Mouse (Mus musculus) liver, embryonic 12.5 days (tissue): ENCODE results near the gene Arid5b. TPM values are rescaled to one million over a fixed set of nuclear protein-coding genes. Genes with fewer than 3 reads are reported as not detected.

Source experiments
- ATAC-seq: fragments of 200-750 bp; cut with Nextera tagmentation; 2 replicates; pipeline ENCODE4 v1.8.0; 2017; ENCODE audit warnings: moderate number of reproducible peaks, mild to moderate bottlenecking, moderate library complexity
- H3K27ac ChIP-seq: fragments of 300-500 bp; sonication (generic); 2 replicates; pipeline ENCODE4 v1.5.1; 2016; ENCODE audit warnings: mild to moderate bottlenecking
- H3K27me3 ChIP-seq: fragments of 300-500 bp; sonication (generic); replicated peaks from 2 replicates; pipeline ENCODE4 v1.6.1; 2016; ENCODE audit warnings: mild to moderate bottlenecking, moderate library complexity
- H3K36me3 ChIP-seq: fragments of 300-500 bp; sonication (generic); 2 replicates; pipeline ENCODE4 v1.6.1; 2016; ENCODE audit warnings: mild to moderate bottlenecking, moderate library complexity
- H3K4me1 ChIP-seq: fragments of 300-500 bp; sonication (generic); 2 replicates; pipeline ENCODE4 v1.6.1; 2016
- H3K4me2 ChIP-seq: fragments of 300-500 bp; sonication (generic); 2 replicates; pipeline ENCODE4 v1.6.1; 2016; ENCODE audit warnings: mild to moderate bottlenecking, moderate library complexity
- H3K4me3 ChIP-seq: fragments of 300-500 bp; sonication (generic); 2 replicates; pipeline ENCODE4 v1.5.1; 2016; ENCODE audit warnings: mild to moderate bottlenecking, moderate library complexity
- H3K9ac ChIP-seq: fragments of 300-500 bp; sonication (generic); 2 replicates; pipeline ENCODE4 v1.6.1; 2016; ENCODE audit warnings: mild to moderate bottlenecking, moderate library complexity
- H3K9me3 ChIP-seq: fragments of 300-500 bp; sonication (generic); replicated peaks from 2 replicates; pipeline ENCODE4 v1.6.1; 2016; ENCODE audit warnings: mild to moderate bottlenecking, moderate library complexity
- WGBS: fragments of 180-500 bp; shearing (Covaris S2); methylation state at CpG from one replicate; pipeline ENCODE4 v1.1.7; 2016; ENCODE audit not compliant: insufficient replicate concordance; 5-methylcytosine and 5-hydroxymethylcytosine counted together
- polyA plus RNA-seq: library from polyadenylated mRNA; unstranded; fragments of >200 nt; fragmentation: Nextera tagmentation; extraction: Ambion mirVana; gene quantifications from 2 replicates; pipeline ENCODE4 v1.2.1, GENCODE M21; 2016

Gene Arid5b
- polyA plus RNA-seq, 1 experiment from 2014 or later, result 7.2 TPM

DNA sequence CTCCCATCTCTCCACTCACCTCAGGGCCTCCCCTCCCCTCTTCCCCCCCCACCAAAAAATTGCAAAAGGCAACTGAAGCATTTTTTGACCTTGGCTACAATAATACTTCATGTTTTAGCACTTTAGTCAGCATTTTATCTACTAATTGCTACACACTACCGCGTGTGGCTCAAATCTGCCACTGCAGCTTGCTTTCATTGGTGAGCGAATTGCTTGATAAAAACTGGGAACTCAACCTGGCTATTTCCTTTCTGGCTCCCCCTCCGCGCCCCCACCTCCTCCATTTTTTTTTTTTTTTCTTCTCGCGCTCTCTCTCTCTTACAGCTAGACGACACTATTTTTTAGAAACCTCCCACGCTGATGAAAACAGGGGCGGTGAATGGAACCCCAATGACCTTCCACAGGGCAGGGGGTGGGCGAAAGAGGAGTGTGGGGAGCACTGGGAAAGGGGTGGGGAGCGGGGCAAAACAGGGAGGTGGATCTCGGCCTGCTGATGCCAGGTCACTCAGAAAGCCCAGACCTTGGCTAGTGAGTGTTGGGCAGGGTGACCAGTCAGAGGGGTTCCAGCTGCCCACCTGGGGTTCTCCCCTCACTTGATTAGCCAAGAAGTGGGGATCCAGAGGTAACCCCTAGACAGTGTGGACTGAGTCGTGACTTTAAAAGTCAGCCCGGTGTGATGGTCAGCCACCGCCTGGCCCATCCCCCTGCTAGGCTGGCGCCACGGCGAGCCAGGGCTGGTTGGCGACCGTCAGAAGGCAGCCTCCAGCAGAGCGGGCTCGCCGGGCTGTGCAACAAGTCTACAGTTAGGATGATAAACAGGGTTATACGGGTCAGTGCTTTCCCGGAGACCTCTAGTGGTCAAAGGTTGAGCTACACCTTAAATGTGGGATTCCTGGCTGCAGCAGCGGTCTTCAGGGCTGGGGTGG is 4.2 kb upstream of the Arid5b start:
- peaks cover 11% of the 10 kb centered on the region for H3K4me1 ChIP-seq
- peak; percentile 86 for ATAC-seq
- H3K27ac ChIP-seq, result peak overlapping the region; percentile 65; the same call in 1 of the 2 replicates
- H3K4me2 ChIP-seq, result peak overlapping the region; percentile 74
- no peaks in the 10 kb centered on the region for H3K9me3 ChIP-seq
- H3K9ac ChIP-seq, result peak overlapping the region; percentile 61
- H3K36me3 ChIP-seq, result no peaks in the 10 kb centered on the region
- peaks cover 38% of the 10 kb centered on the region for H3K27me3 ChIP-seq
- 1% methylated on average over 27 of the region's 27 CpGs for WGBS
- H3K4me3 ChIP-seq, result peak overlapping the region; percentile 45

DNA sequence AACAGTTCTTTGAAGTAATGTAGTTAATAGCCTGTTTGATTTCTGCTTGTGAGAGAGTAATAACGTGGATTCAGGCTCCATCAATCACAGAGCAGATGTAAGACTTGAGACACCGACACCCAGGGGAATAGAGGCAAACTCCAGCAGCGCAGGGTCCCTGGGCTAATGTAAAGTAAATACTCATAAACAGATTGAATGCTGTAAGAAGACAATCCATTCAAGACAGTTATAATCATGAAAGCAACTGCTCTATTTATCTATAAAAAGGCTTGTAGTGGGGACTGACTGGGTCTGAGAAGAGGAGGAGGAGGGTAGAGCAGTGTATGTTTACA is 3.2 kb upstream of the Arid5b start:
- WGBS, result 52% methylated on average over 3 of the region's 3 CpGs
- Histone ChIP-seq H3K4me3 (no peak overlapping the region), H3K4me1 (peaks cover 15% of the 10 kb centered on the region), H3K4me2 (no peak overlapping the region), H3K9me3 (no peaks in the 10 kb centered on the region), H3K9ac (no peak overlapping the region), H3K27ac (no peak overlapping the region), H3K36me3 (no peaks in the 10 kb centered on the region), H3K27me3 (peaks cover 47% of the 10 kb centered on the region)
- ATAC-seq, result no peak

DNA sequence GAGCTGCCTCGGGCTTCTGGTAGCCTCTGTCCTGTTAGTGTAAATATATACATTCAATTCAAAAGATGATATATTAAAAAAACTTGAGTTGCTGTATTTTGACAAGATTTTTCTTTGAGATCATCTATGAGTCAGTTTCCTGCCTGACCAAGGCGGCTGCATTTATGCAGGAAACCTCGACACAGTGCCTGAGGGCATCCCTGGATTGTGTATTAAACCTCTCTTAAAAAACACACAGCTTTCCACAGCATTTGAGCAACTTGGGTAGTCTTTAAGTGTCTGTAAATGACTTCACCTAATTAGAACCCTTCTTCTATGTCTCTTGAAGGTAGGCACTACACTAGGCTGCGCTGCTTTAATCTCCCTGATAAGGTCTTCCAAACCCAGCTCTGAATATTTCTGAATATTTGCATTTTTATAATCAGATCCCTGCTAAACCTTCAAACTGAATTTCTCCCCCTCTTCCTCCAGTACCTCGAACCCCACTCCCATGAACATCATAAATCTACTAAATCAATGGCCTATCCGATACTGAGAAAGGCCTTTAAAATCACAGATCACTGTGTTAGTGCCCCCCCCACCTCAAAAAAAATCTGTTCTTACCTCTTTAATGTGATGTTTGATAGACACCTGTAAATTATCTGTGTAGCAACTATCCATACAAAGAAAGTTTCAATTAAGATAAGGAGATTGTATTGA is 2.7 kb upstream of the Arid5b start:
- H3K27ac ChIP-seq, result no peak overlapping the region
- H3K9ac ChIP-seq, result no peak overlapping the region
- H3K36me3 ChIP-seq, result no peaks in the 10 kb centered on the region
- ATAC-seq, result no peak
- WGBS, result 45% methylated on average over 6 of the region's 6 CpGs
- no peaks in the 10 kb centered on the region for H3K9me3 ChIP-seq
- H3K4me2 ChIP-seq, result no peak overlapping the region
- H3K4me1 ChIP-seq, result peaks cover 20% of the 10 kb centered on the region
- H3K27me3 ChIP-seq, result peaks cover 52% of the 10 kb centered on the region
- no peak overlapping the region for H3K4me3 ChIP-seq

DNA sequence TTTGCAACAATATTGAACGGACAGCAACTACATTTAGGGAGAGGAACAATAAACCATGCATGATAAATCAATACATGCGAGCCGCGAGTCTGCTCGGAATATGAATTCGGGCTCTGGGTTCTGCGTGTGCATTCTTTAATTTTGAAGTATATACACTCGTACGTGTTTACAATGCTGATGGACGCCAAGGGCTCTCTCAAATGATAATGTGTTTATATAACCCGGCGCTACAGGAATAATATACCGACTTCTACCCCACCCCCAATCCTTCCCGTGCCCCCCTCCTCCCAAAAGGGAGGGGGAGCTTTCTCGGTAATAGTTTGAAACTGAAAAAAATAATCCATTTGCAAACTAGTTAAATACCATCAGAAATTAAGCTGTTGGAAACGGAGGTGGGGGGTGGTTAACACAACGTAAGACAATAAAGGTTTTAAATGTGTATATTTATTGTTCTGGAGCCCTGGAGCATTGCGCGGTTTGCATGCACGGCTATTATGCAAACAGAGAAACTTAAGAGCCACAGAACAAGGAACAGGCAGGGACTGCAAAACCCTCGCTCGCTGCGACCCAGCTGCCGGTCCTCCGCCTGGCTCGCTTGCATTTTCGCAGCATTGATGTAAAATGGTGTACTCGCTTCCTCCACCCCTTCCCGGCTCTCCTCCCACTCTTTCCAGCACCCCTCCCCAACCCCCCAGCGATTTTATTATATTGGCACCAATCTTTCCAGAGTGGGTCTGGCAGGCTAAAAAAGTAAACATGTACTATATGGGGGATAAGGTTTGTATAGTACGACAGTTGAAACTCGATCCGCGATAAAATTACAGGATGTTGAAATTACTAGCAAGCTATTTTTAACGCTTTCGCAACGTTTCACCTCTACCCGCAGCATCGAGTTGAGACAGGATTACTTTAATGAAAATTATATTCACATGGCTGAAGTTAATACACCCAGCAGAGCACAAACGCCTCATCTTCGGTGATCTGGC is 1.3 kb upstream of the Arid5b start:
- Histone ChIP-seq H3K27me3 (peaks cover 54% of the 10 kb centered on the region), H3K4me1 (peaks cover 27% of the 10 kb centered on the region), H3K9ac (peak overlapping the region; percentile 42), H3K4me3 (peak overlapping the region; percentile 61), H3K9me3 (no peaks in the 10 kb centered on the region), H3K36me3 (no peaks in the 10 kb centered on the region), H3K27ac (0 out of 2 replicates have a peak overlapping the region, but pooled peaks have one; percentile 45), H3K4me2 (peak overlapping the region; percentile 86)
- WGBS, result under 1% methylated on average over 41 of the region's 41 CpGs
- no peak for ATAC-seq

DNA sequence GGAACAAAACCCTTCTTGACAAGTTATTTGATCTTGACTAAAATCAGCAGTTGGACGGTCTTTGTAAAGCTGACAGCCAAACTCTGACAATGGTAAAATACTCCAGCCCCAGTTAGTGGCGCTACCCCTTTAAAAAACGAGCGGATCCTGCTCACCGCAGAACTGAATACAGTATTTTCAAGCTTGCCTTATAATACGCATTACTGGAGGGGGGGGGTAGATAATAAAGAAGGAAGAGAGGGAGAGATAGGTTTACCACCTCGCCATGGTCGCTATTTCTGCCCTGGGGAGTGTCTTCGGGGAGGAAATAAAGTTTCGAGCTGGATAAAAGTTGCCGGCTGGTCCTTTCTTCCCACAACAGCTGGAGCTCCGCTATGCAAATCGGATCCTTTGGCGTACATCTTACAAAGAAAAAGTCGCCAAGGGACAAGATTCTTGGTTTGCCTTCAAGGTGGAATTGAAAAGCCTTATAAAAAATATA is 829 bp downstream of the Arid5b start:
- WGBS, result under 1% methylated on average over 15 of the region's 15 CpGs
- H3K27me3 ChIP-seq, result peaks cover 54% of the 10 kb centered on the region
- no peak overlapping the region for H3K27ac ChIP-seq
- ATAC-seq, result no peak
- H3K4me3 ChIP-seq, result peak overlapping the region; percentile 61
- H3K4me2 ChIP-seq, result peak overlapping the region; percentile 86
- peaks cover 23% of the 10 kb centered on the region for H3K4me1 ChIP-seq
- no peaks in the 10 kb centered on the region for H3K36me3 ChIP-seq
- no peaks in the 10 kb centered on the region for H3K9me3 ChIP-seq
- H3K9ac ChIP-seq, result peak overlapping the region; percentile 66

DNA sequence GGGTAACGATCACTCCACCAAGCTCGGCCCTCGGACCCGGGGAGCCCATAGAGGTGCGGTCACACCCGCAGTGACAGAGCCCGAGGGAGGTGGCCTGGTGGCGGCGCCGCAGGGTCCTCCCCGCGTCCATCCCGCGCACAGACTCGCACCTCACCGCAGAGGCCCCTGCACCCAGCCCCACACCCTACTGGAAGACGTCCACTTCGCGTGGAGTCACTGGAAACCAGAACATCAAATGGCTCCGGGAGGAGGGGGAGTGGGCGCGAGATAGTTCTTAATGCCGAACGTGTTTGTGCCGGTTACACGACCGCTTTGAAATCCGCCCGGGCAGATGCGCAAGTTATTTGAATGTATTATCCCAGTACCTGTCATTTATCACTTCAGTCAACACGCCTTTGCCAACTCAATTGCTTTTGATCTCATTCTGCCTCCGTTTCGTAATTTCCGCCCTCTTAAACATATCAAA is 1.5 kb downstream of the Arid5b start:
- peaks cover 18% of the 10 kb centered on the region; the same call in 1 of the 2 replicates for H3K4me1 ChIP-seq
- no peaks in the 10 kb centered on the region for H3K36me3 ChIP-seq
- no peaks in the 10 kb centered on the region for H3K9me3 ChIP-seq
- peak; percentile 67 for ATAC-seq
- WGBS, result under 1% methylated on average over 22 of the region's 34 CpGs
- peak overlapping the region; percentile 79 for H3K27ac ChIP-seq
- H3K4me3 ChIP-seq, result peak overlapping the region; percentile 61
- H3K4me2 ChIP-seq, result peak overlapping the region; percentile 86
- peaks cover 54% of the 10 kb centered on the region for H3K27me3 ChIP-seq
- H3K9ac ChIP-seq, result peak overlapping the region; percentile 66

DNA sequence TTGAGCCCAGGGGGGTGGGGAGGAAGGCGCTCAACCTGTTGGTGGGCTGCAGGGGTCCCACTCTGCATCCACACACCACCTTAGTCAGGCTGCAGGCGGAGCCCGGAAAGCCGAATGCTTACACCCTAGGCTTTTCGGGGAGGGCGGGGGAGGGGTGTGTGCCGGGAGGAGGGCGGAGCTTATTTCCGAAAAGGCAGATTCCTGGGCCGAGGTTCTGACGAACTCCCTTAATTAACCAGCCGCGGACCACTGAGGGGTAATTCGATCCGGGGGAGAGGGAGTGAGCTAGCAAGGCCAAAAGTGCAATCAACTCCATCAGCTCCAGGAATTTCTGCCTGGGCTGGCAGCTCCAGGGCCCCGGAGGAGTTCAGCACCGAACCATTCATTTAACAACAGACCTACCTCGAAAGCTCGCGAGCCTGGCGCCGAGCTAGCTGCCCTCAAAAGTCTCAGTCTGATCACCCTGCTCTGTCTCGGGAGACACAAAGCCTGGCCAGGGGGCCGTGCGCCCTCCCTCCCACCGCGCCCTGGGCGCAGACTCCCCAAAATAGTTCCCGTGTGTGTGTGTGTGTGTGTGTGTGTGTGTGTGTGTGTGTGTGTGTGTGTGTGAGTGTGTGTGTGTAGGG is 2.1 kb downstream of the Arid5b start:
- H3K9ac ChIP-seq, result peak overlapping the region; percentile 66
- peak overlapping the region; percentile 86 for H3K4me2 ChIP-seq
- H3K4me3 ChIP-seq, result peak overlapping the region; percentile 61
- ATAC-seq, result peak; percentile 76
- no peaks in the 10 kb centered on the region for H3K36me3 ChIP-seq
- H3K27ac ChIP-seq, result peak overlapping the region; percentile 79
- H3K27me3 ChIP-seq, result peaks cover 50% of the 10 kb centered on the region
- H3K9me3 ChIP-seq, result no peaks in the 10 kb centered on the region
- H3K4me1 ChIP-seq, result peaks cover 18% of the 10 kb centered on the region; the same call in 1 of the 2 replicates
- WGBS, result under 1% methylated on average over 28 of the region's 29 CpGs

DNA sequence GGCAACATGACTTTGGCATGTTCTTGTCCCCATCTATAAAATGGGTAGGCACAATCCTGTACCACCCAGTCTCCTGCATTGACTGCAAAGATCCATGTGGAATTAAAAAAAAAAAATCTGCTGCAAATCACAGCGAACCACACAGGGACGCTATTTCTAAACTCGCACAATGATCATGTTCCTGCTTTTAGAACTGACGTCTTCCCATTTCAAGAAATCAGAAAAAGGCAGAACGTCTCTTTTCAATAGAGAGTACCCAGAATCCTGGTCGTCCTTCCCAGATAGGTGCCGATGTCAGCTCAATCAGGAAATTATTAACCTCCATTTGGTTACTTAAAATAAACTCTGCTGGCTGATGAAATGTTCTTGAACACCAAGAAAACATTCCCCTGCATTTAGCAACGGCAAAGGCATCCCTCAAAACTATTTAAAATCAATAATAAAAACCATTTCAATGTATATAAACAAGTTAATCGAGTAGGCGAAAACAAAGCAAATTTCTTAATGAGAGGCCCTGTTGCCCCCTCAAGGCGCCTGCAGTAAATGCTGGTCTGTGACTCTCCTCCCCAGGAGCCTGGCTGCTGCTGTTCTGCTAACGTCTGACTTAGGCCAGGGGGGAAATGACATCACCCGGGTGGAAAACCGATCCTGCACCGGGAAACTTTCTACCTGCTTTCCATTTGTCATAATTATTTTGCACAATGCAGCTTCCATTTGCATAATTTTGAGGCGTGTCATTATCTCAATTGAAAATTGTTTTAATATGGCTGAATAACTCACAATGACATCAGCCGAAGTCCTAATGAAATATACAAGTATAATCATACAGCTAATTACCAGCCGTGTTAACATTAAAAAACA is 3.4 kb downstream of the Arid5b start:
- Histone ChIP-seq H3K27me3 (peaks cover 38% of the 10 kb centered on the region), H3K36me3 (no peaks in the 10 kb centered on the region), H3K4me1 (peaks cover 18% of the 10 kb centered on the region; the same call in 1 of the 2 replicates), H3K9ac (no peak overlapping the region), H3K4me3 (no peak overlapping the region), H3K27ac (no peak overlapping the region), H3K4me2 (peak overlapping the region; percentile 86), H3K9me3 (no peaks in the 10 kb centered on the region)
- 24% methylated on average over 18 of the region's 18 CpGs for WGBS
- ATAC-seq, result no peak

DNA sequence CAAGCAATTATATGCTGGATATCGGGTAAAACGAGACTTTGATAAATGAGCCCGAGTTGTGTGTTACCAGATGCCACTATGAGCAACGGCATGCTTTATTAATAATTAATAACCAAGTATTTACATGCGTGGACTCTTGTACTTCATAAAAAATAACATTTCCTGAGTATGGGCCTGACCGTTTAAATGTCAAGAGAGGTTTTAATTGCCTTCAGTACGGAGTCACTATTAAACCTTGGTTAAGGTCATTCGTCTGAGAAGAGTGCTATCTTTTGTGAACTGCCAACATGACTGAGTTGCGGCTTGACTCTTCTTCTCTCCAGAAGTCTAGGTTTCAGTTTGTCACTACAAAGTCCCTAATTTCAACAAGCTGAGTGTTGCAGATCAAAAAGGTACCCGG is 8.8 kb downstream of the Arid5b start:
- H3K36me3 ChIP-seq, result no peaks in the 10 kb centered on the region
- H3K4me2 ChIP-seq, result no peak overlapping the region
- H3K4me3 ChIP-seq, result no peak overlapping the region
- 80% methylated on average over 10 of the region's 10 CpGs for WGBS
- H3K27me3 ChIP-seq, result no peaks in the 10 kb centered on the region
- no peak overlapping the region for H3K9ac ChIP-seq
- ATAC-seq, result no peak
- H3K27ac ChIP-seq, result no peak overlapping the region
- peaks cover 8% of the 10 kb centered on the region for H3K4me1 ChIP-seq
- H3K9me3 ChIP-seq, result no peaks in the 10 kb centered on the region

DNA sequence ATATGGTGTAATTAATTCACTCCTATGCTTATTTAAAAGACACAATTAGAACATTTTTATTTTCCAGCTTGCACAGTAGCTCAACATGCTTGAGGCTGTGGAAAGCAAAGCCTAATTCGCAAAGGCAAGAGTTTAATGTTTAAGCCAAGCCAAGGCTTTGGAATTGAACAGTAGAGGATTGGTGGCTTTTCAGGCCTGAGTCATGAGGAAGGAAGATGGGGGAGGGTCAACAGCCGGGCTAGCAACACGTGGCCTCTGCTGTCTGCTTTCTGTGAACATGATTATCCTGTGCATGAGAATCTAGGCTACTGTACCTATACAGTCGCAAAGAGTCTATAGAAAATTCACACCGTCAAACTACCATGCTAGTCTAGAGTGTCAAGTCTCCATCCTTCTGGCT is 9.9 kb downstream of the Arid5b start:
- Histone ChIP-seq H3K4me3 (no peak overlapping the region), H3K27me3 (no peaks in the 10 kb centered on the region), H3K36me3 (no peaks in the 10 kb centered on the region), H3K9ac (no peak overlapping the region), H3K9me3 (no peaks in the 10 kb centered on the region), H3K4me2 (no peak overlapping the region), H3K4me1 (peaks cover 14% of the 10 kb centered on the region), H3K27ac (no peak overlapping the region)
- ATAC-seq, result peak; percentile 21; the same call in 1 of the 2 replicates
- 48% methylated on average over 5 of the region's 5 CpGs for WGBS
